Mouse (Mus musculus): ENCODE data around the gene Poldip2. TPM values are rescaled to one million over a fixed set of nuclear protein-coding genes. Genes with fewer than 3 reads are reported as not detected.
"Not testable (repeated sequence)": the region's sequence is repeated elsewhere in the genome, so short reads cannot be mapped to it uniquely, and the experiment has no call there.

Gene Poldip2
- total RNA-seq, 2 experiments from 2014 or later, result 81.7 to 105 TPM

DNA sequence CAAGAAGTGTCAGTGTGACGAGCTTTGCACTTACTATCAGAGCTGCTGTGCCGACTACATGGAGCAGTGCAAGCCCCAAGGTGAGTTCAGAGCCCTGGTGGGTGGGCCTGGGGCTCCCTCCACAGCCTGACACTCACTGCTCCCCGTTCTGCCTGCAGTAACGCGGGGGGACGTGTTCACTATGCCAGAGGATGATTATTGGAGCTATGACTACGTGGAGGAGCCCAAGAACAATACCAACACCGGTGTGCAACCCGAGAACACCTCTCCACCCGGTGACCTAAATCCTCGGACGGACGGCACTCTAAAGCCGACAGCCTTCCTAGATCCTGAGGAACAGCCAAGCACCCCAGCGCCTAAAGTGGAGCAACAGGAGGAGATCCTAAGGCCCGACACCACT is 12.4 kb upstream of the Poldip2 start:
- ATAC-seq (replicated peaks; ENCODE audit: low FRiP score, low TSS enrichment, poor library complexity, severe bottlenecking), result no peak

DNA sequence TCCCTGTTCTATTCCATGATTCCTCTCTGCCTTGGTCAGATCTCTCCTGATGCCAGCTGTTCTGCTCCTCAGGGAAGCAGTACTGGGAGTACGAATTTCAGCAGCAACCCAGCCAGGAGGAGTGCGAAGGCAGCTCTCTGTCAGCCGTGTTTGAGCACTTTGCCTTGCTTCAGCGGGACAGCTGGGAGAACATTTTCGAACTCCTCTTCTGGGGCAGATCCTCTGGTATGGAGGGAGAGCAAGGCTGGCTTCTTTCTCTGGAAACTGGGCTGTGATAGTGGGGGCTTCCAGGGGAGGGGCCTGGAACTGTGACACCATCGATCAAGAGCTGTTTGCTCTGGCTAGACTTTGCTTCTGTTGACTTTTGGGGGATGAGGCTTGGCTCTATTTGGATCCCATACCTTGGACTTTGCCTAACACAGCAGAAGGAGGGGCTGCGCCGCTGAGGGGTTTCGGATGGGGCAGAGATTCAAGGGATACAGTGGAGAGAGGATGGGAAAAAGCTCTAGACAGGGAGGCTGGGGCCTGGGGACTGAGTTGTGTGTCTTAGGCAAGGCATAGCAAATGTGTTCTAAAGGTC is 11.3 kb upstream of the Poldip2 start:
- no peak for ATAC-seq (replicated peaks; ENCODE audit: low FRiP score, low TSS enrichment, poor library complexity, severe bottlenecking)

DNA sequence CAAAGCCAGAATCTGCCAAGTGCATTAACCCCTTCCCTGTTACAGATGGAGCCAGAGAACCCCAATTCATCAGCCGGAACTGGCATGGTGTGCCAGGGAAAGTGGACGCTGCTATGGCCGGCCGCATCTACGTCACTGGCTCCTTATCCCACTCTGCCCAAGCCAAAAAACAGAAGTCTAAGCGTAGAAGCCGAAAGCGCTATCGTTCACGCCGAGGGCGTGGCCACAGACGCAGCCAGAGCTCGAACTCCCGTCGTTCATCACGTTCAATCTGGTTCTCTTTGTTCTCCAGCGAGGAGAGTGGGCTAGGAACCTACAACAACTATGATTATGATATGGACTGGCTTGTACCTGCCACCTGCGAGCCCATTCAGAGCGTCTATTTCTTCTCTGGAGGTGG is 10.5 kb upstream of the Poldip2 start:
- no peak for ATAC-seq (replicated peaks; ENCODE audit: low FRiP score, low TSS enrichment, poor library complexity, severe bottlenecking)

DNA sequence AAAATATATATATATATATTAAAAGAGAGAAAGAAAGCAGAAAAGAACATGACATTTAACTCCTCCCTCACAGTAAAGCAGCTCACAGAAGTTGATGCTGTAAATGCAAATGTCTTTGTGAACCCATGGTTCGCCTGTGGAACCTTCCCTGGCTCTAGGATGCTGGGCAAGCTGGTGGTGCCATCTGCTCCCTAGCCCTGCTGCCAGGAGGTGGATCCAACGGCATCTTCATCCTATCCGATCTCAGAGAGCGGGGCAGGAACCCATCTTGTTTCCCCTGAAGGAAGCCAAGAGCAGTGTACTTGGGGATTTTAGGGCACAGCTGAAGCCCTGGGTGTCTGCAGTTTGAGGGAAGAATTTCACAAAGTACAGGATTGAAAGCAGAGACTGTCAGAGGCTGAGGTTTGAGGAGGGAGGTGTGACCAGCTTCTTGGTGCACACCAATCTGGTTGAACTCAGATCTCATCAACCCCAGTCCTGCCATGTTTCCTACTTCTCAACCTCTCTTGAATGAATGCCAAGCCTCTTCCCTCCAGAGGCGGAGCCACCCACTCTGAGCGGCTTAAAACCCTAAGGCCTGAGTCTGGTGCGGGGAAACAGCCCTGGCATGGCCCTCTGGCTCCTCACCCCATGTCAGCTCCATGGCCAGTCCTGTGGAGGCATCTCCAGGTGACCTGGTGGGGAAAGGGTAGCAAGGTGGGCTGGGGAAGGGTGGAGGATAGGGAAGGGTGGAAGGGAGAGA is 8.9 kb upstream of the Poldip2 start, which contains the start of gene Sebox:
Gene Sebox (plus strand): TSS at position 539 of the 742 bp plus-strand sequence.
- no peak for ATAC-seq (replicated peaks; ENCODE audit: low FRiP score, low TSS enrichment, poor library complexity, severe bottlenecking)

DNA sequence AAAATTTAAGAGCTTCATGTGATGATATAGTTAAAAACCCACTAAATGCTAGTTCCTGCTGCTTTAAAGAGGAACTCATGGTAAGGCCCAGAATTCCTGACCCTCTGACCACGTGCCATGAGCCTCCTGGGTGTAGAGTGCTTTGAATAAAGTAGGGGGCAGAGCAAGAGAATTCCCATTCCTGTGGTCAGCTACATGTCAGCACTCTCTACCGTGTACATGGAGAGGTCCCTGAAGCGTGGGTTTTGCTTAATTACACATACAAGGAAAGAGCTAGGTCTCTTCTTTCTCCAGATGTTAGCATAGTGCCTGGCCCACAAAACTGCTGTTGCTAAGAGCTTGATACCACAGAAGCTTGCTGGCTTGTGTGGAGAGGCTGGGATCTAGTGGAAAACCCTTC is 6.6 kb upstream of the Poldip2 start:
- ATAC-seq (replicated peaks; ENCODE audit: low FRiP score, low TSS enrichment, poor library complexity, severe bottlenecking), result no peak

DNA sequence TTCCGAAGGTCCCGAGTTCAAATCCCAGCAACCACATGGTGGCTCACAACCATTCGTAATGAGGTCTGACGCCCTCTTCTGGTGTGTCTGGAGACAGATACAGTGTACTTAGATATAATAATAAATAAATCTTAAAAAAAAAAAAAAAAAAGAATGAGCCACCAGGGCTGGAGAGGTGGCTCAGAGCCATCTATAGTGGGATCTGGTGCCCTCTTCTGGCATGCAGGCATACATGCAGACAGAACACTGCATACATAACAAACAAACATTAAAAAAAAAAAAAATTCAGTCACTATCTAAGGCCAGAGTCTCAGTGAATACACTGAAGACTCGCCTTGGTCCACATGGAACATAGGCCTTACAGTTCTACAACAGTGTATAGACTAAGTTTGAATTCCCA is 2.8 kb upstream of the Poldip2 start:
- ATAC-seq (replicated peaks; ENCODE audit: low FRiP score, low TSS enrichment, poor library complexity, severe bottlenecking), result peak; percentile 63

DNA sequence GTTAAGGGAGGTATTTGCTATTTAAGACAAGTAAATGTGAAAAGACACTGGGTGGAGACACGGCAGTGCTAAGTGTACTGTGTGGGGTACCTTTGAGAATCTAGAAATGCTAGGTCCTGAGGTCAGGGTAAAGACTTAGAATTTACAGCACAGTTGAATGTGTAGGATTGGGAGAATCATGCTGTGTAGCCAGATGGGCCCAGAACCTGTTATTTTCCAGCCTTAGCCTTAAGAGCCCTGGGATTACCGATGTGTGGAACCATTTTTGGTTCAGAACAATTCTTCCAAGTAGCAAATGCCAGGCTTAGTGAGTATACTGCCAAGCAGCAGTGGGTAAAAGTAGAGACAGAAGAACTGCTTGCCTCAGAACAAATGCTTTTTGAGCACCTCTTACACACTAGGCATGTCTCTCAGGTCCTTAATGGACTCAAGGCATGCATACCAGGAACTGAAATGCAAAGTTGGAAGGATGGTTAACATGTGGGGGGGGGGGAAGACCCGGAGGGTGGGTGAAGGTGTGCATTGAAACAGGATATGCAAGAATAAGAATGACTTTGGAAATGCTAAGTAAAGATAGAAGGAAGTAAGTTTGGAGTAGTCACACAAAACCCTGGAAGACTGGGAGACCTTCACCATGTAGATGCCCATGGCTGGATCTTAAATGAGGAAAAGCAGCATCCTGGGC is 1.3 kb downstream of the Poldip2 start:
- ATAC-seq (replicated peaks; ENCODE audit: low FRiP score, low TSS enrichment, poor library complexity, severe bottlenecking), result no peak

DNA sequence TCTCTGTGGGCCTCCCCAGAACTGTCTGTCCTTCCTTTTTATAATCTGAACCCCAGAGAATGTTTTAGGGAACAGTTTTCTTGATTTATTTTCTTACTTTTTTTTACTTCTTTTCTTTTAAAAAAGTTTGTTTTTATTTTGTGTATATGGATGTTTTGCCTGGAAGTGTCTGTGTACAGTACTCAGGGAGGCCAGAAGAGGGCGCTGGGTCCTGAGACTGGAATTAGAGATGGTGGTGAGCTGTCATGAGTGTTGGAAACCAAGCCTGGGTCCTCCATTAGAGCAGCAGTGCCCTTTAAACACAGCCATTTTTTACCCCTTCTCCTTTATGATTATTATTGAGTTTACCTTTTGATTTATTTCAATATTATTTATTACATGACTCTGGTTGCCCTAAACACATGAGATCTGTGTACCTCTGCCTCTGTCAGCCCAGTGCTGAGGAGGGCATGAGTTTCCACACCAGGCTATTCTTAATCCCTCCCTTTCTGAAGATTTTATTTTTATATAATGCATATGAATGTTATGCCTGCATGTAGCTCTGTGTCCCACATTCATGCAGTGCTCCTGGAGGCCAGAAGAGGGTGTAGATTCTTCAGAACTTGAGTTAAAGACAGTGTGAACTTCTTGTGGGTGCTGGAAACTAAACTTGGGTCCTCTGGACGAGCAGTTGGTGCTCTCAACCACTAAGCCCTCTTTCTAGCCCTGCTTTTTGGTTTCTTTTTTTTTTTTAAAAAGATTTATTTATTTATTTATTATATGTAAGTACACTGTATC is 3.7 kb downstream of the Poldip2 start:
- ATAC-seq (replicated peaks; ENCODE audit: low FRiP score, low TSS enrichment, poor library complexity, severe bottlenecking), result no peak

DNA sequence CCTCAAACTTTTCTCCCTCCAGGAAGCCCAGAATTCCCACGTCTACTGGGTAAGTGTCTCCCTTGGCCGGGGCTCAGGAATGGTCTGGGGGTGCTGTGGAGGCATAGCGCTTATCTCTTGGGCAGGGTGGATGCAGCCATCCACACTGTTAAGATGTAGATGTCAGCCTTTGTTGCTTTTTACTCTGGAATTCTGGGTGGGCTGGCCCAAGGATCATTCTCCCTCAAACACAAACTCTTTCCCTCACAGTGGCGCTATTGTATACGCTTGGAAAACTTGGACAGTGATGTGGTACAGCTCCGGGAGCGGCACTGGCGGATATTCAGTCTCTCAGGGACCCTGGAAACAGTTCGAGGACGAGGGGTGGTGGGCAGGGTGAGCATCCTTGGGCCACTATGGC is 6.9 kb downstream of the Poldip2 start:
- ATAC-seq (replicated peaks; ENCODE audit: low FRiP score, low TSS enrichment, poor library complexity, severe bottlenecking), result no peak

DNA sequence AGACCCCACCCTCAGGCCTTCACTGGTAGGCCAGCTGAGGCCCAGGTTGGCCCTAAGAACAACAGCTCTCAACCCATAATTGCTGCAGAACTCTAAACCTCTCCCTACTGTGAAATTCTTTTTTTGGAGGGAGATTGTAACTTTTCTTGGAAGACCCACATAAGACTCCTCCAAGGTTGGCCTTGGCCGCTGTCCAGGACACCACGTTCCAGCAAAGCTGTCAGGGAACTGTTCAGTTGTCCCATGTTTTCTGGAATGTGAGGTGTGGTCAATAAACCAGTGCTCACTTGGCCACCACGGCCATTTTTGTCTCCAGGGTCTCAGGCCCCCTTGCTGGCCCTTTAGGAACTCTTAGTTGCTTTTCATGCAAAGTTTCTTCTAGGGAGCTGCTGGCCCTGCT is 9.9 kb downstream of the Poldip2 start:
- ATAC-seq (replicated peaks; ENCODE audit: low FRiP score, low TSS enrichment, poor library complexity, severe bottlenecking), result no peak

DNA sequence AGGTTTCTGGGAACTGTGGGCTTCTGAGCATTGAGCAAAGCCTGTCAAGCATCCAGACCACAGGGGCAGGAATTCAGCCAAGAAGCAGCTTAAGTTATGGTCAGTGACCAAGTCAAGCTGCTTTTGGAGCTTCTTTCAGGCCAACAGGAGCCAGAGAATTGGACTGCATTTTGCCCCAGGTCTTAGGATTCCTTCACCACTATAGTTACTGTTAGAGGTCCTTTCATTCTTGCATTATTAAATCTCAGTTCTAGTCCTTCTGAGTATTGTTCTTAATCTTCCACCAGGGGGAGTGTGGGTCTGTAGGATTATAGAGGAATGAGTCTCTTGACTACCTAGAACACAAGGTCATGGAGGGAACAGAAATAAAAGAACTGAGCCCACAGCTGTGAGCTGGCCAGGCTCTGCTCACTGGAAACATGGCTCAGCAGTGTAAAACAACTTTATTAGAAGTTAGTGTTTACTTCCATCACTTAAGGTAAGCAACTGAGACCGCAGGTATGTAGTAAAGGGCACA is 10.5 kb downstream of the Poldip2 start:
- ATAC-seq (replicated peaks; ENCODE audit: low FRiP score, low TSS enrichment, poor library complexity, severe bottlenecking), result peak; percentile 36; the same call in 1 of the 2 replicates

DNA sequence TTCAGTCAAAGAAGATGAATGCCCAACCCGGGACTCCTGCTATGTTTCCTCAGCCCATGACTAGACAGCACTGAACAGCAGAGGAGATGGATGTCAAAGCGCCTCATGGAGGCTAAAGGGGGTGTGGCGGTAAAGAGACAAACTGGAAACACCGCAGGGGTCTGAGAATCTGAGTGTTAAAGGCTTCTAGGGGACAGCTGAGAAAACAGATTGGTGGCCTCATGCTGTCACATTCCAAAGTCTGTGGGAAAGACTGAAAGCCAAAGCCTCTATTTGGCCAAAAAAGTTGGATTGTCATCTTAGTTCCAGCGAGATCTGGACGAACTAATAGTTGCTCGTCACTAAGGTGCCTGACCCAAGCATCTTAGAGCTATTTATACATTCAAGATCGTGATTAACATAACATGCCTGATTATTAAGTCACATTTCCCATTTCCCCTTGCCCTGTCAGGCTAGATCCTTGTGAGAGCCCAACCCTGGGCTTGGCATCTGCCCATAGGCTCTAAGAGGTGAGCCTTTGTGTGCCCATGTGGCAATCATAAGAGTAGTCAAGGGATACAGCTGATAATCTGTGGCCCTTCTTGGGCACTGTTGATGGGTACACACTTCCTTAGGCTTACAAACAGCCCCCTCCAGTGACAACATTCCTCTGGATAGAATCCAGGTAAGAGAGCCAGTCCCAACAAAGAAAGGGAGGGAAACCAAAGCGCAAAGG is 11.4 kb downstream of the Poldip2 start:
- ATAC-seq (replicated peaks; ENCODE audit: low FRiP score, low TSS enrichment, poor library complexity, severe bottlenecking), result no peak

DNA sequence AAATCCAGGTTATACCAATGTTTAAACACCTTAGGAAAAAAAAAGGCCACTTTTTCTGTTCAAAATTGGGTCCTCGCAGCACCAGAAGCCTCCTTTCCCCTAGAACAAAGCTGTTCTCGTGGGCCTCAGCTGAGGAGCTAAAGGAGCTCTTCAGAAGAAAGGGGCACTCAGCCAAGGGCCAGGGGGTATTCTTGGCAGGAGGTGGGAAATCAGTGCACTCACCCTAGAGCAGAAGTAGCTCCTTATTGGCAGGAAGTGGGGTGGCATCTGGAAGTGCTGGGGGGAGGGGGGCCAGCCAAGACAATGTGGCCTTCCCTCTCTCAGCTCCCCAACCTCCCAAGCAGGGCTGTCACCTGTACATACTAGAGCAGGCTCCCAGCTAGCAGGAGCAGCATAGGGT is 12.8 kb downstream of the Poldip2 start:
- no peak for ATAC-seq (replicated peaks; ENCODE audit: low FRiP score, low TSS enrichment, poor library complexity, severe bottlenecking)

DNA sequence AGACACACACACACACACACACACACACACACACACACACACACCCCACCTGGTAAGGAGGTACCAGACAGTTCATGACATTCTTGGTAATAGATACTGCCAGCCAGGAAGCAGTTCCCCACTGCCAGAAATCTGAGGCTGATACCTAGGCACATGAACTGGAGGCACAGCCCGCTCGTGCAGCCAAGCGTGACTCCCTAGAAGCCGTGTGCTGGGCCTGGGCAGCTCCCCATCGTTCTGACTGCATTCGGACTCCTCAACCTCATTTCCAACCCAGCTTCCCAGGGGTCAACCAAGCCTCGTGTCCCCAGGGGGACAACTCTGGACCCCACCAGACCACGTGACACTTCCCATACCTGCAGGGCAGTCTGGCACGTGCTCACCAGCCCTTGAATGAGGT is 16.7 kb downstream of the Poldip2 start:
- ATAC-seq (replicated peaks; ENCODE audit: low FRiP score, low TSS enrichment, poor library complexity, severe bottlenecking), result no peak

DNA sequence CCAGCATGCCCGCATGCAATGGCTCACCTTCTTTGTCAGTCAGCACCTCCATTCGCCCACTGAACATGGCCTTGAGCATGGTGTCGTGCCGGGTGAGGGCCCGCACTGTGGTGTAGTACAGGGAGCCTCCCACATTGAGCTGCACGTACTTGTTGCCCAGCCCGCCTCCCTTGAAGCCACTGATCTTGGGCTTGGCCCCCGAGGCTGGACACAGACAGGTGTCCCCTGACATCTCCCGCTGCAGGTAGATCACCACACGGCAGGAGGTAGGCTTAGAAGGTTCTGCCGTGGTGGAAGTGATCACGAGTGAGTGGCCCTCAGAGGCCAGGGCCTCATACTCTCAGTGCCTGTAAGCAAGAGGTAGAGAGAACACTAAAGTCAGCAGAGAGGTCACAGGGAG is 18.0 kb downstream of the Poldip2 start:
- ATAC-seq (replicated peaks; ENCODE audit: low FRiP score, low TSS enrichment, poor library complexity, severe bottlenecking), result no peak

DNA sequence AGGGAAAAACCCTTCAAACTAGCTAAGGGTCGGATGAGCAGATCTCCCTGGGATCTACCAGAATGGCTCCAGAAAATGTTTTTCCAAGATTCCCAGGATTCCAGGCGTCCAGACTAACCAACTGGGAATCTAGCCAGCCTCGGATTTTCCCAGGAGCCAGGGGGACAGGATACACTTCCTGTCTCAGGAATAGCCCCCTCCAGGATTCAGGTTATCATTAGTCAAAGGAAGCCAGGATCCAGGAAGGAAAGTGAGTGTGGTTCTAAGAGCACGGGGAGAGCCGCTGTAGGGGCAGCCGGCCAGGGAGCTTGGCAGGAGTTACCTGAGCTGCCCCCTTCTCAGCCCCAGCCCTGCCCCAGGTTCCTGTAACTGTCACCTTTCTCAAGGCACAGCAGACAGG is 19.1 kb downstream of the Poldip2 start:
- ATAC-seq (replicated peaks; ENCODE audit: low FRiP score, low TSS enrichment, poor library complexity, severe bottlenecking), result no peak

DNA sequence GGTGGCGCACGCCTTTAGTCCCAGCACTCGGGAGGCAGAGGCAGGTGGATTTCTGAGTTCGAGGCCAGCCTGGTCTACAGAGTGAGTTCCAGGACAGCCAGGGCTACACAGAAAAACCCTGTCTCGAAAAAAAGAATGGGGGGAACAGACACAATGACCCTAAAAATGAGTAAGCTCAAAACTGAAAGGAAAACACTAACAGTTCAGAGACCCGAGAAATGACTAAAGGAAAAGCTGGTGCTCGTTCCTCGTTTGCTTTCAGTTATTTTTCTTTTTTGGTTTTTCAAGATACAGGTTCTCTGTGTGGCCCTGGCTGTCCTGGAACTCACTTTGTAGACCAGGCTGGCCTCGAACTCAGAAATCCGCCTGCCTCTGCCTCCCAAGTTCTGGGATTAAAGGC is 19.5 kb downstream of the Poldip2 start:
- not testable (repeated sequence) for ATAC-seq (replicated peaks; ENCODE audit: low FRiP score, low TSS enrichment, poor library complexity, severe bottlenecking)

DNA sequence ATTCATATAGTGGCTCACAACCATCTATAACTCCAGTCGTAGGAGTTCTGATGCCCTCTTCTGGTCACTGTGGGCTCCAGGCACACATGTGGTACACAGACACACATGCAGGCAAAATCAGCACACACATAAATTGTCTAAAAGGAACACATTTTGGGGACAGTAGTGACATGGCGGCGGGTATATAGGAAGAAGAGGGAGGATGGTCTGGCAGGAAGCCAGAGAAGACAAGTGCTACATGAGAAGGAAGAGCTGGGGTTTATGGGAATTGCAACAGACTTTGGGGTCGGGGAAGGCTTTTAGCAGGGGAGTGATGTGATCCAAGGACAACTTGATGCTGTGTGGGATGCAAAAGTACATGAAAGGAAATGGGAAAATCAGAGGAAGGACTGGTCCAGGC is 22.5 kb downstream of the Poldip2 start:
- ATAC-seq (replicated peaks; ENCODE audit: low FRiP score, low TSS enrichment, poor library complexity, severe bottlenecking), result no peak

DNA sequence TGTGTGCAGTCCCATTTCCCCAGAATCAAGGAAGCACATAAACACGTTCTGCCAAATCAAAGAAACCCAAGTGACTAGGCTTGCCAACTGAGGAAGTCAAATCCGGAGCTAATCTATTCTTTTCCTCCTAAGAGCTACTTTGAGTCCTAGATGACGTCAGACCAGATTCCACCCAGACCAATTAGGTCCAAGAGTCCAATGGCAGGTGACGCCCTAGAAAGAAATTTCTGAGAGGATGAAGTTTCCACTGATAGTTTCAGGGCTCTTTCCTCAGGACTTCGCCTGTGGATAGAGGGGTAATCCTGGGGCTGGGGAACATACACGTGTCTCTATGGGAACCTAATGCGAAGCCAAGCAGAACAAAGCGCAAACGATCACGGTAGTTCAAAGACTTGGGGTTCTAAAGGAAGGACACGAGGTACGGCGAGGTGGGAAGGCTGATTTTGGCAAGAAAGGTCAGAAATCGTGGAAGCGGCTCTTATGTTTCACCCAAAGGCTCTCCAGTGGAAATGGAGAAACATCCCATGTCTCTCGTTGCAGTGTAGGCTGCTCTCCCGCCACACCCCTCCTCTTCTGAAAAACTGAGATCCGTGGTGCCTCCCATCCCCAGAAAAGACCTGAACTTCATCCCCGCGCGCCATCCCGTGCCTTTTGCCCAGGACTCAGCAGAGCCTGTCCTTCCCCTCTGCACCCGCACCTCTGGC is 23.5 kb downstream of the Poldip2 start:
- ATAC-seq (replicated peaks; ENCODE audit: low FRiP score, low TSS enrichment, poor library complexity, severe bottlenecking), result no peak
